Mouse (Mus musculus): Measurements from ENCODE around the gene Adap1. TPM values are rescaled to one million over a fixed set of nuclear protein-coding genes. Genes with fewer than 3 reads are reported as not detected.

The Adap1 gene
- polyA plus RNA-seq, 1 experiment from 2014 or later = 33.4 TPM

- Histone ChIP-seq H3K27me3 (replicated peaks; ENCODE audit: control insufficient read depth, insufficient read depth, low read length) (no peaks in the 10 kb centered on the region), H3K36me3 (ENCODE audit: control insufficient read depth, insufficient read depth) (no peaks in the 10 kb centered on the region), H3K4me1 (replicated peaks; ENCODE audit: control insufficient read depth, insufficient read depth, low read length) (peaks cover 12% of the 10 kb centered on the region; the same call in 1 of the 2 replicates), H3K9me3 (ENCODE audit: control insufficient read depth) (no peaks in the 10 kb centered on the region), H3K4me2 (replicated peaks; ENCODE audit: low read depth) (no peak overlapping the region), H3K9ac (ENCODE audit: low read depth, low read length) (no peak overlapping the region), H3K27ac (ENCODE audit: low read depth, low read length) (peak overlapping the region; percentile 50), H3K4me3 (ENCODE audit: low read depth, low read length) (no peak overlapping the region)
- WGBS = 57% methylated on average over 12 of the region's 12 CpGs
- TF ChIP-seq CTCF (IDR thresholded peaks at IDR 0.05; ENCODE audit: low read depth) = no peak
- ATAC-seq = no peak
Measured at GRCm38 (mm10) chr5:139314941-139315642, 10.3 kb downstream of the Adap1 start.

- H3K36me3 ChIP-seq (ENCODE audit: control insufficient read depth, insufficient read depth) = no peaks in the 10 kb centered on the region
- H3K4me2 ChIP-seq (replicated peaks; ENCODE audit: low read depth) = no peak overlapping the region
- no peak overlapping the region; the same call in 1 of the 2 replicates for H3K27ac ChIP-seq (ENCODE audit: low read depth, low read length)
- no peak for ATAC-seq
- no peaks in the 10 kb centered on the region for H3K27me3 ChIP-seq (replicated peaks; ENCODE audit: control insufficient read depth, insufficient read depth, low read length)
- H3K4me1 ChIP-seq (replicated peaks; ENCODE audit: control insufficient read depth, insufficient read depth, low read length) = peaks cover 12% of the 10 kb centered on the region; the same call in 1 of the 2 replicates
- no peak overlapping the region for H3K4me3 ChIP-seq (ENCODE audit: low read depth, low read length)
- no peak overlapping the region for H3K9ac ChIP-seq (ENCODE audit: low read depth, low read length)
- no peak for TF ChIP-seq CTCF (IDR thresholded peaks at IDR 0.05; ENCODE audit: low read depth)
- no peaks in the 10 kb centered on the region for H3K9me3 ChIP-seq (ENCODE audit: control insufficient read depth)
- 48% methylated on average over 9 of the region's 9 CpGs for WGBS
Measured at GRCm38 (mm10) chr5:139313536-139313935, 11.9 kb downstream of the Adap1 start.

GRCm38 (mm10) chr5:139311822-139312221 lies 13.6 kb downstream of the Adap1 start:
- 87% methylated on average over 9 of the region's 9 CpGs for WGBS
- TF ChIP-seq CTCF (IDR thresholded peaks at IDR 0.05; ENCODE audit: low read depth) = no peak
- ATAC-seq = no peak
- Histone ChIP-seq H3K4me1 (replicated peaks; ENCODE audit: control insufficient read depth, insufficient read depth, low read length) (peaks cover 12% of the 10 kb centered on the region; the same call in 1 of the 2 replicates), H3K36me3 (ENCODE audit: control insufficient read depth, insufficient read depth) (peaks cover 4% of the 10 kb centered on the region; the same call in 1 of the 2 replicates), H3K9me3 (ENCODE audit: control insufficient read depth) (no peaks in the 10 kb centered on the region), H3K27me3 (replicated peaks; ENCODE audit: control insufficient read depth, insufficient read depth, low read length) (no peaks in the 10 kb centered on the region), H3K9ac (ENCODE audit: low read depth, low read length) (no peak overlapping the region), H3K27ac (ENCODE audit: low read depth, low read length) (no peak overlapping the region), H3K4me3 (ENCODE audit: low read depth, low read length) (no peak overlapping the region), H3K4me2 (replicated peaks; ENCODE audit: low read depth) (no peak overlapping the region)

- ATAC-seq = no peak
- no peak overlapping the region for H3K27ac ChIP-seq (ENCODE audit: low read depth, low read length)
- H3K9me3 ChIP-seq (ENCODE audit: control insufficient read depth) = no peaks in the 10 kb centered on the region
- H3K4me2 ChIP-seq (replicated peaks; ENCODE audit: low read depth) = no peak overlapping the region
- H3K36me3 ChIP-seq (ENCODE audit: control insufficient read depth, insufficient read depth) = peaks cover 4% of the 10 kb centered on the region; the same call in 1 of the 2 replicates
- 86% methylated on average over 4 of the region's 4 CpGs for WGBS
- H3K9ac ChIP-seq (ENCODE audit: low read depth, low read length) = no peak overlapping the region
- H3K27me3 ChIP-seq (replicated peaks; ENCODE audit: control insufficient read depth, insufficient read depth, low read length) = no peaks in the 10 kb centered on the region
- no peak overlapping the region for H3K4me3 ChIP-seq (ENCODE audit: low read depth, low read length)
- no peak for TF ChIP-seq CTCF (IDR thresholded peaks at IDR 0.05; ENCODE audit: low read depth)
- H3K4me1 ChIP-seq (replicated peaks; ENCODE audit: control insufficient read depth, insufficient read depth, low read length) = peaks cover 8% of the 10 kb centered on the region; the same call in 1 of the 2 replicates
Measured at GRCm38 (mm10) chr5:139310477-139310876, 14.9 kb downstream of the Adap1 start.

GRCm38 (mm10) chr5:139309946-139310345 lies 15.5 kb downstream of the Adap1 start:
- no peak overlapping the region for H3K4me2 ChIP-seq (replicated peaks; ENCODE audit: low read depth)
- ATAC-seq = peak; percentile 65
- H3K27me3 ChIP-seq (replicated peaks; ENCODE audit: control insufficient read depth, insufficient read depth, low read length) = no peaks in the 10 kb centered on the region
- no peak overlapping the region for H3K27ac ChIP-seq (ENCODE audit: low read depth, low read length)
- H3K9ac ChIP-seq (ENCODE audit: low read depth, low read length) = no peak overlapping the region
- 56% methylated on average over 3 of the region's 3 CpGs for WGBS
- H3K9me3 ChIP-seq (ENCODE audit: control insufficient read depth) = no peaks in the 10 kb centered on the region
- TF ChIP-seq CTCF (IDR thresholded peaks at IDR 0.05; ENCODE audit: low read depth) = no peak
- H3K36me3 ChIP-seq (ENCODE audit: control insufficient read depth, insufficient read depth) = peaks cover 4% of the 10 kb centered on the region; the same call in 1 of the 2 replicates
- peaks cover 4% of the 10 kb centered on the region; the same call in 1 of the 2 replicates for H3K4me1 ChIP-seq (replicated peaks; ENCODE audit: control insufficient read depth, insufficient read depth, low read length)
- H3K4me3 ChIP-seq (ENCODE audit: low read depth, low read length) = no peak overlapping the region

GRCm38 (mm10) chr5:139303646-139304061 lies 21.8 kb downstream of the Adap1 start:
- Histone ChIP-seq H3K9me3 (ENCODE audit: control insufficient read depth) (no peaks in the 10 kb centered on the region), H3K9ac (ENCODE audit: low read depth, low read length) (no peak overlapping the region), H3K27ac (ENCODE audit: low read depth, low read length) (peak overlapping the region; percentile 15; the same call in 1 of the 2 replicates), H3K4me3 (ENCODE audit: low read depth, low read length) (no peak overlapping the region), H3K27me3 (replicated peaks; ENCODE audit: control insufficient read depth, insufficient read depth, low read length) (no peaks in the 10 kb centered on the region), H3K4me1 (replicated peaks; ENCODE audit: control insufficient read depth, insufficient read depth, low read length) (peaks cover 2% of the 10 kb centered on the region; the same call in 1 of the 2 replicates), H3K36me3 (ENCODE audit: control insufficient read depth, insufficient read depth) (peaks cover 7% of the 10 kb centered on the region; the same call in 1 of the 2 replicates), H3K4me2 (replicated peaks; ENCODE audit: low read depth) (no peak overlapping the region)
- no peak for TF ChIP-seq CTCF (IDR thresholded peaks at IDR 0.05; ENCODE audit: low read depth)
- no peak for ATAC-seq
- 63% methylated on average over 9 of the region's 9 CpGs for WGBS

Measured in intestine, postnatal 0 days (tissue).